Mouse (Mus musculus) subcutaneous adipose tissue, adult 2 months (tissue): ENCODE data around the gene Rack1. TPM values are rescaled to one million over a fixed set of nuclear protein-coding genes. Genes with fewer than 3 reads are reported as not detected.

Experiments
- polyA plus RNA-seq: library from polyadenylated mRNA; depleted of rRNA; stranded (reverse); fragments of >200 nt; gene quantifications from 2 replicates; pipeline ENCODE4 v1.2.3, GENCODE M21; 2012; ENCODE audit warnings: low replicate concordance; rRNA removed

Gene Rack1
- polyA plus RNA-seq = 1,227 and 3,358 TPM in 2 replicates

GRCm38 (mm10) chr11:48799921-48800701 is at the start of gene Rack1:
Rack1 (plus strand) TSS chr11:48800332.

GRCm38 (mm10) chr11:48816800-48817665 is 16.9 kb downstream of the Rack1 start, which contains the start of gene Trim41:
Trim41 (minus strand) TSS chr11:48817353.

GRCm38 (mm10) chr11:48825979-48826751 is 26.0 kb downstream of the Rack1 start, which contains the start of the genes Trim7 and Gm12184:
Trim7 (plus strand) TSS chr11:48826140.
Gm12184 (minus strand) TSS chr11:48826655.

Other genes starting within 250 kb of the Rack1 start
- gene Trim41, start 17.0 kb downstream of the Rack1 start, polyA plus RNA-seq = 28.6 and 34.7 TPM in 2 replicates
- gene Trim7, start 25.8 kb downstream of the Rack1 start, polyA plus RNA-seq = 1.7 and 4.2 TPM in 2 replicates
- 11.8 and 14.5 TPM in 2 replicates for gene Gm12184, start 26.3 kb downstream of the Rack1 start, polyA plus RNA-seq
- 16.5 and 34.6 TPM in 2 replicates for gene Irgm1, start 71.4 kb downstream of the Rack1 start, polyA plus RNA-seq
- 1.1 and 1.4 TPM in 2 replicates for gene Gm5431, start 101.9 kb downstream of the Rack1 start, polyA plus RNA-seq
- 21.9 and 22.1 TPM in 2 replicates for gene Psme2b, start 145.9 kb downstream of the Rack1 start, polyA plus RNA-seq
- gene Olfr56, start 178.6 kb downstream of the Rack1 start, polyA plus RNA-seq = 0.31 and 0.32 TPM in 2 replicates
- gene 9930111J21Rik1, start 179.1 kb downstream of the Rack1 start, polyA plus RNA-seq = 5.1 and 5.3 TPM in 2 replicates
- 0.32 and 0.35 TPM in 2 replicates for gene Gm12185, start 191.9 kb downstream of the Rack1 start, polyA plus RNA-seq
- gene Tgtp1, start 193.8 kb downstream of the Rack1 start, polyA plus RNA-seq = 5.1 and 6.2 TPM in 2 replicates